Mouse (Mus musculus) megakaryocyte progenitor cell, adult 5-6 weeks (primary cell): Measurements from ENCODE around the gene Aif1. TPM values are rescaled to one million over a fixed set of nuclear protein-coding genes. Genes with fewer than 3 reads are reported as not detected.
"Not testable (repeated sequence)": the region's sequence is repeated elsewhere in the genome, so short reads cannot be mapped to it uniquely, and the experiment has no call there.

Experiments used
- ATAC-seq: replicated peaks from 2 replicates; pipeline ENCODE4 v1.8.0; 2016; ENCODE audit warnings: mild to moderate bottlenecking, moderate TSS enrichment, inconsistent platforms; ENCODE audit not compliant: poor library complexity
- total RNA-seq, 2 experiments: library from RNA; stranded (forward) in 1 of 2; stranded (reverse) in 1 of 2; fragments of 157-497, 149-512 nt in 1 of 2; fragments of 200-1000 nt in 1 of 2; gene quantifications; 2 replicates each; pipeline versions ENCODE4 v1.2.3 to v1.2.4; 2015 to 2017

Gene Aif1
- total RNA-seq, 2 experiments from 2014 or later, result 5.8 to 11.5 TPM

GRCm38 (mm10) chr17:35152121-35152520, 23.7 kb downstream of the Aif1 start:
- ATAC-seq, result no peak

GRCm38 (mm10) chr17:35147922-35148639, 27.8 kb downstream of the Aif1 start:
- ATAC-seq, result no peak

- ATAC-seq, result no peak
Measured at GRCm38 (mm10) chr17:35147348-35147747, 28.5 kb downstream of the Aif1 start.

GRCm38 (mm10) chr17:35146139-35146538, 29.7 kb downstream of the Aif1 start:
- ATAC-seq, result no peak

- ATAC-seq, result no peak
Measured at GRCm38 (mm10) chr17:35141971-35142370, 33.9 kb downstream of the Aif1 start.

- ATAC-seq, result no peak
Measured at GRCm38 (mm10) chr17:35140490-35140996, 35.3 kb downstream of the Aif1 start.

GRCm38 (mm10) chr17:35139269-35139668, 36.6 kb downstream of the Aif1 start:
- ATAC-seq, result no peak

- ATAC-seq, result peak; percentile 64
Measured at GRCm38 (mm10) chr17:35135591-35136320, 40.1 kb downstream of the Aif1 start.

- ATAC-seq, result peak; percentile 85
Measured at GRCm38 (mm10) chr17:35134801-35135590, 40.9 kb downstream of the Aif1 start, which contains the start of gene Bag6. Gene Bag6, plus strand, starts transcription at chr17:35135178.

GRCm38 (mm10) chr17:35133517-35133916, 42.4 kb downstream of the Aif1 start:
- no peak for ATAC-seq

- no peak for ATAC-seq
Measured at GRCm38 (mm10) chr17:35132174-35132560, 43.7 kb downstream of the Aif1 start.

- ATAC-seq, result no peak
Measured at GRCm38 (mm10) chr17:35131500-35132173, 44.2 kb downstream of the Aif1 start, which contains the start of gene Apom. Gene Apom, minus strand, starts transcription at chr17:35132050.

- no peak for ATAC-seq
Measured at GRCm38 (mm10) chr17:35131038-35131437, 44.8 kb downstream of the Aif1 start.

- no peak for ATAC-seq
Measured at GRCm38 (mm10) chr17:35128996-35129395, 46.9 kb downstream of the Aif1 start.

- no peak; the same call in 1 of the 2 replicates for ATAC-seq
Measured at GRCm38 (mm10) chr17:35127017-35127416, 48.9 kb downstream of the Aif1 start.

GRCm38 (mm10) chr17:35126206-35126611, 49.7 kb downstream of the Aif1 start, which contains the start of gene D17H6S53E:
Gene D17H6S53E, plus strand, starts transcription at chr17:35126373.
- ATAC-seq, result peak; percentile 65

- no peak for ATAC-seq
Measured at GRCm38 (mm10) chr17:35125578-35125977, 50.3 kb downstream of the Aif1 start.

GRCm38 (mm10) chr17:35125081-35125480, 50.8 kb downstream of the Aif1 start:
- no peak for ATAC-seq

GRCm38 (mm10) chr17:35124261-35124896, 51.5 kb downstream of the Aif1 start:
- not testable (repeated sequence) for ATAC-seq

- not testable (repeated sequence) for ATAC-seq
Measured at GRCm38 (mm10) chr17:35123287-35123686, 52.6 kb downstream of the Aif1 start.
